Mouse (Mus musculus): ENCODE measurements around the gene Adcy7. TPM values are rescaled to one million over a fixed set of nuclear protein-coding genes. Genes with fewer than 3 reads are reported as not detected.

The Adcy7 gene
- polyA plus RNA-seq, 1 experiment = 7.7 TPM

GRCm38 (mm10) chr8:88342026-88342425 lies 69.8 kb downstream of the Adcy7 start:
- WGBS = 82% methylated on average over 4 of the region's 4 CpGs
- no peak overlapping the region for H3K4me3 ChIP-seq (ENCODE audit: low read depth, low read length)
- TF ChIP-seq POLR2A (IDR thresholded peaks at IDR 0.05; ENCODE audit: low read depth, low read length) (no peak), CTCF (IDR thresholded peaks at IDR 0.05; ENCODE audit: extremely low read depth, insufficient read length, insufficient replicate concordance, low read depth, low read length) (no peak)
- no peaks in the 10 kb centered on the region for H3K27me3 ChIP-seq (ENCODE audit: control insufficient read depth, insufficient read depth, low read length)
- H3K4me1 ChIP-seq (ENCODE audit: control insufficient read depth, insufficient read depth, insufficient read length, low read length) = no peaks in the 10 kb centered on the region
- H3K27ac ChIP-seq (ENCODE audit: insufficient read depth, low read depth, low read length) = no peak overlapping the region
- H3K36me3 ChIP-seq (ENCODE audit: control insufficient read depth, insufficient read depth, low read length) = peaks cover 62% of the 10 kb centered on the region

GRCm38 (mm10) chr8:88349046-88349445 lies 76.8 kb downstream of the Adcy7 start:
- H3K27me3 ChIP-seq (ENCODE audit: control insufficient read depth, insufficient read depth, low read length) = no peaks in the 10 kb centered on the region
- H3K36me3 ChIP-seq (ENCODE audit: control insufficient read depth, insufficient read depth, low read length) = peaks cover 71% of the 10 kb centered on the region
- WGBS = 61% methylated on average over 2 of the region's 2 CpGs
- no peak for TF ChIP-seq POLR2A (IDR thresholded peaks at IDR 0.05; ENCODE audit: low read depth, low read length)
- no peak for TF ChIP-seq CTCF (IDR thresholded peaks at IDR 0.05; ENCODE audit: extremely low read depth, insufficient read length, insufficient replicate concordance, low read depth, low read length)
- no peak overlapping the region for H3K4me3 ChIP-seq (ENCODE audit: low read depth, low read length)
- H3K4me1 ChIP-seq (ENCODE audit: control insufficient read depth, insufficient read depth, insufficient read length, low read length) = no peaks in the 10 kb centered on the region
- no peak overlapping the region for H3K27ac ChIP-seq (ENCODE audit: insufficient read depth, low read depth, low read length)

- H3K36me3 ChIP-seq (ENCODE audit: control insufficient read depth, insufficient read depth, low read length) = peaks cover 54% of the 10 kb centered on the region
- H3K4me1 ChIP-seq (ENCODE audit: control insufficient read depth, insufficient read depth, insufficient read length, low read length) = no peaks in the 10 kb centered on the region
- no peaks in the 10 kb centered on the region for H3K27me3 ChIP-seq (ENCODE audit: control insufficient read depth, insufficient read depth, low read length)
- no peak overlapping the region for H3K27ac ChIP-seq (ENCODE audit: insufficient read depth, low read depth, low read length)
- 75% methylated on average over 5 of the region's 5 CpGs for WGBS
- TF ChIP-seq POLR2A (IDR thresholded peaks at IDR 0.05; ENCODE audit: low read depth, low read length) (no peak), CTCF (IDR thresholded peaks at IDR 0.05; ENCODE audit: extremely low read depth, insufficient read length, insufficient replicate concordance, low read depth, low read length) (no peak)
- H3K4me3 ChIP-seq (ENCODE audit: low read depth, low read length) = no peak overlapping the region
These were observed 85.2 kb downstream of the Adcy7 start for GRCm38 (mm10) chr8:88357226-88357933.

GRCm38 (mm10) chr8:88357946-88358345 lies 85.7 kb downstream of the Adcy7 start:
- 73% methylated on average over 5 of the region's 5 CpGs for WGBS
- TF ChIP-seq POLR2A (IDR thresholded peaks at IDR 0.05; ENCODE audit: low read depth, low read length) (no peak), CTCF (IDR thresholded peaks at IDR 0.05; ENCODE audit: extremely low read depth, insufficient read length, insufficient replicate concordance, low read depth, low read length) (no peak)
- H3K36me3 ChIP-seq (ENCODE audit: control insufficient read depth, insufficient read depth, low read length) = peaks cover 49% of the 10 kb centered on the region
- H3K4me3 ChIP-seq (ENCODE audit: low read depth, low read length) = no peak overlapping the region
- no peaks in the 10 kb centered on the region for H3K27me3 ChIP-seq (ENCODE audit: control insufficient read depth, insufficient read depth, low read length)
- H3K27ac ChIP-seq (ENCODE audit: insufficient read depth, low read depth, low read length) = no peak overlapping the region
- peaks cover 3% of the 10 kb centered on the region for H3K4me1 ChIP-seq (ENCODE audit: control insufficient read depth, insufficient read depth, insufficient read length, low read length)

- 73% methylated on average over 2 of the region's 2 CpGs for WGBS
- Histone ChIP-seq H3K27ac (ENCODE audit: insufficient read depth, low read depth, low read length) (no peak overlapping the region), H3K4me3 (ENCODE audit: low read depth, low read length) (no peak overlapping the region), H3K4me1 (ENCODE audit: control insufficient read depth, insufficient read depth, insufficient read length, low read length) (peaks cover 3% of the 10 kb centered on the region), H3K36me3 (ENCODE audit: control insufficient read depth, insufficient read depth, low read length) (peaks cover 32% of the 10 kb centered on the region), H3K27me3 (ENCODE audit: control insufficient read depth, insufficient read depth, low read length) (no peaks in the 10 kb centered on the region)
- TF ChIP-seq POLR2A (IDR thresholded peaks at IDR 0.05; ENCODE audit: low read depth, low read length) (no peak), CTCF (IDR thresholded peaks at IDR 0.05; ENCODE audit: extremely low read depth, insufficient read length, insufficient replicate concordance, low read depth, low read length) (no peak)
These were observed 87.8 kb downstream of the Adcy7 start for GRCm38 (mm10) chr8:88359959-88360358.

DNA sequence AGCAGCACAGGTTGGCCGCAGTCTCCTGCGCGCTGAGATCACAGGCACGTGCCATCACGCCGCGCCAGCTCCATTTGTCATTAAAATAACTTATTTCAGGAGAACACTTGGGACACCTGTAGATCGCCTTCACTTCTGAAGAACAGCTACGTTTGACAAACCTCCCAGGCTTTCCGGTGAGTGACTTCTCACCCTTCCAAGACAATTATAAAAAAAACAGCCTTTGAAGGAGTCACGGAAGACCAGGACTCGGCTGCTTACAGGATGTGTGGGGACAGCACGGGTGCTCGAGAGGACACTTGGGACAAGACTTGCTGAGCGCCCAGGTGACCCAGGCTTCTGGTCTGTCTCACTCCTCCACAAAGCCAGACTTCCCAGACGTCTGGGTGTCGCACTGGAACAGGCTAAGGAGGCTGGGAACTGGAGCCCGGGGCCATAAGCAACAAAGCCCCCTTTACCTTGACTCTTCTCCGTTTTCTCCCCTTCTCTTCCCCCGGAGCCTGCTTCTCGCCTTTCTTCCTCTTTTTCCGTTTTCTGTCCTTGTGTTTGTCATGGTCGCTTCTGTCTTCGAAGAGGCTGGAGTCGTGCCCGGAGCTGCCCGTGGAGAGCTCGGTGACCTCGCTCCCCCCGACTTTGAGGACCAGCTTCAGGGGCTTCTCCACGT lies 89.0 kb downstream of the Adcy7 start:
- 2% methylated on average over 31 of the region's 31 CpGs for WGBS
- H3K27ac ChIP-seq (ENCODE audit: insufficient read depth, low read depth, low read length) = peak overlapping the region; percentile 76; the same call in 1 of the 2 replicates

GRCm38 (mm10) chr8:88361708-88362428 lies 89.7 kb downstream of the Adcy7 start, which contains the start of gene Brd7:
TSS of gene Brd7 (minus strand) at chr8:88362194.
- peak within 1 kb of the TSS; percentile 85 for H3K4me3 ChIP-seq (ENCODE audit: low read depth, low read length)
- WGBS = under 1% methylated on average over 91 of the region's 91 CpGs
- peaks cover 3% of the 10 kb centered on the region for H3K4me1 ChIP-seq (ENCODE audit: control insufficient read depth, insufficient read depth, insufficient read length, low read length)
- H3K36me3 ChIP-seq (ENCODE audit: control insufficient read depth, insufficient read depth, low read length) = peaks cover 14% of the 10 kb centered on the region
- TF ChIP-seq POLR2A (IDR thresholded peaks at IDR 0.05; ENCODE audit: low read depth, low read length) (no peak; the same call in 1 of the 2 replicates), CTCF (IDR thresholded peaks at IDR 0.05; ENCODE audit: extremely low read depth, insufficient read length, insufficient replicate concordance, low read depth, low read length) (peak; percentile 84)
- H3K27ac ChIP-seq (ENCODE audit: insufficient read depth, low read depth, low read length) = peak within 1 kb of the TSS; percentile 76
- no peaks in the 10 kb centered on the region for H3K27me3 ChIP-seq (ENCODE audit: control insufficient read depth, insufficient read depth, low read length)

More for the DNA sequence above, 89.0 kb downstream of the Adcy7 start:
- peaks cover 20% of the 10 kb centered on the region for H3K36me3 ChIP-seq (ENCODE audit: control insufficient read depth, insufficient read depth, low read length)
- H3K4me1 ChIP-seq (ENCODE audit: control insufficient read depth, insufficient read depth, insufficient read length, low read length) = peaks cover 3% of the 10 kb centered on the region
- H3K27me3 ChIP-seq (ENCODE audit: control insufficient read depth, insufficient read depth, low read length) = no peaks in the 10 kb centered on the region
- H3K4me3 ChIP-seq (ENCODE audit: low read depth, low read length) = peak overlapping the region; percentile 85
- TF ChIP-seq POLR2A (IDR thresholded peaks at IDR 0.05; ENCODE audit: low read depth, low read length) (no peak), CTCF (IDR thresholded peaks at IDR 0.05; ENCODE audit: extremely low read depth, insufficient read length, insufficient replicate concordance, low read depth, low read length) (no peak)
